Mouse (Mus musculus): ENCODE results near the gene Gm3776.
"Not testable (repeated sequence)": the region's sequence is repeated elsewhere in the genome, so short reads cannot be mapped to it uniquely, and the experiment has no call there.

Gm3776 gene

GRCm38 (mm10) chr9:78256914-78257313 is at the start of gene Gm3776:
Gene Gm3776 (plus strand): TSS chr9:78257129.
- not testable (repeated sequence) for DNase-seq (ENCODE audit: extremely low spot score, low read depth, low spot score)

GRCm38 (mm10) chr9:78208956-78209355 is 48.0 kb upstream of the Gm3776 start:
- DNase-seq (ENCODE audit: extremely low spot score, low read depth, low spot score), result no peak

- no peak for DNase-seq (ENCODE audit: extremely low spot score, low read depth, low spot score)
Observed at GRCm38 (mm10) chr9:78210079-78210478, 46.9 kb upstream of the Gm3776 start.

DNA sequence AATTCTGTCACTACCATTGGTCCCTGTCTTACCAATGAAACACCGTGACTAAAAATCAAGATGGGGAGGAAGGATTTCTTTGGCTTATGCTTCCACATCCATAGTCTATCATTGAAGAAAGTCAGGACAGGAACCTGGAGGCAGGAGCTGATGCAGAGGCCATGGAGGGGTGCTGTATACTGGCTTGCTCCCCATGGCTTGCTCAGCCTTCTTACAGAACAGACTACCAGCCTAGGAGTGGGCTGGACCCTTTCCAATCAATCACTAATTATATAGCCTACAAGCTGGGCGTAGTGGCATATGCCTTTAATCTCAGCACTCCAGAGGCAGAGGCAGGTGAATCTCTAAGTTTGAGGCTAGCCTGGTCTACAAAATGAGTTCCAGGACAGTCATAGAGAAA is 46.1 kb upstream of the Gm3776 start:
- no peak for DNase-seq (ENCODE audit: extremely low spot score, low read depth, low spot score)

GRCm38 (mm10) chr9:78211521-78211920 is 45.4 kb upstream of the Gm3776 start:
- no peak for DNase-seq (ENCODE audit: extremely low spot score, low read depth, low spot score)

DNA sequence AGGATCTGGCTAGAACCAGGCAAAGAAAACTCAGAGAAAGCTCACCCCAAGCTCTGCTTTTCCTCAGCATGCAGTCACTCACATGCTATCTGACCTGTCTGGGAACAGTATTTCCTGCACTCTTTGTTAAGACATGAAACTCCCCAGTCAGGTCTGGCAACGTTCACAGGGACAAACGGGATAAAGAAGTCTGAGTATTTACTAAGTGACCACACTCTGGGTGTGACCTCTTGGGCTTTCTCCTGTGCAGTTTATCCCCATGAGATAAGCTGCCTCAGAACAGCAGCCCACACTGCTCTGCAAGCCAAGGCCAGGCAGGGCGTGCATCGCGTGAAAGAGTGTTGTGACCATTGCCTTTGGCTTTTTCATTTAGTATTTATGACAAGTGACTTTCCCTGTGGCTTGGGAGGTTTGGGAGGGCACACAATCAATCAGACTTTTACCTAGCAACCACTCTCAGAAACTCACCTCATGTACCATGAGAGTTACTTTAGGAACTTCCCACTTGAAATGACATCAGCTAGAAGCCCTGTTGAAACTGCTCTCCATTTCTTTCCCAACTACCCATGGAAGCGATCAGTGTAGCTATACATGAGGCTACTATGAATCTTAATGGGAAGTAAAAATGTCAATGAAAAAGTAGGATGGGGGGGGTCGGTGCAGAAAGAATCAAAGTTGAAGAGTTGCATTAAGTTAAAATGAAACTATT is 44.4 kb upstream of the Gm3776 start:
- DNase-seq (ENCODE audit: extremely low spot score, low read depth, low spot score), result no peak

- no peak for DNase-seq (ENCODE audit: extremely low spot score, low read depth, low spot score)
Observed at GRCm38 (mm10) chr9:78217074-78217473, 39.9 kb upstream of the Gm3776 start.

- no peak for DNase-seq (ENCODE audit: extremely low spot score, low read depth, low spot score)
Observed at GRCm38 (mm10) chr9:78222616-78223015, 34.3 kb upstream of the Gm3776 start.

GRCm38 (mm10) chr9:78223221-78223902 is 33.6 kb upstream of the Gm3776 start:
- no peak for DNase-seq (ENCODE audit: extremely low spot score, low read depth, low spot score)

- DNase-seq (ENCODE audit: extremely low spot score, low read depth, low spot score), result no peak
Observed at GRCm38 (mm10) chr9:78224418-78224817, 32.5 kb upstream of the Gm3776 start.

GRCm38 (mm10) chr9:78225304-78225703 is 31.6 kb upstream of the Gm3776 start:
- DNase-seq (ENCODE audit: extremely low spot score, low read depth, low spot score), result no peak

DNA sequence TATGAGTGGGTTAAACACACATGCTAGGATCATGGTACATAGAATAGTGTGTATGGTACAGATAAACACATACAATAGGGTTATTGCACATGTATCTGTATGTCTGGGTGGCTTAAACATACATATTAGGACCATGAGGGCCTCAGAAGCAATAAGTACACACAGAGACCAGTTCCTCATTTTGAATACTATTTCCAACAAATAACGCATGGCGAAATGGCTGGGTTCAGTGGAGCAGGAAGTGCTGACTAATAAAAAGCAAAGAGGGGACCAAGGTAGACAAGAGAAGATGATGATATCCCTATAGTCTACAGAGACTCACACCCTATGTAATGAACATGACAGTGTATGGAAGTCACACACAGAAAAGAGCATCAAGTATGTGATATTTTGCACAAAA is 28.8 kb upstream of the Gm3776 start:
- no peak for DNase-seq (ENCODE audit: extremely low spot score, low read depth, low spot score)

DNA sequence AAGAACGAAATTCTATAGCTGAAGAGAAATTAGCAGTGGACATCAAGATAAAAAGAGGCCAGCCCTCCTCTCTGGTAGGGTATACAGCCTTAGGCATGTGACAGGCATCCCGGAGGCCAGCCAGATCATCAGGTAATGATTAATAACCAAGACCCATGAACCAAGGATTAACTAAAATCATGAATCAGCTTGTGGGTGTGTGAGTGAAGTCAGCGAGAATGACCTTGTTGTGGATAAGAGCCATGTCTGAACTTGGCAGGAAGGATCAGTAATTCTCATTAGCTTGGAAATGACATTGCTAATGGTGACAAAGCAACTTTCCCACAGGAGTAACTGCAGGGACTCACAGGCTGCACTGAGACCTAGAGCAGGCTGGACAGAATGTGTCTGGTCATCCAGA is 27.3 kb upstream of the Gm3776 start:
- not testable (repeated sequence) for DNase-seq (ENCODE audit: extremely low spot score, low read depth, low spot score)

- DNase-seq (ENCODE audit: extremely low spot score, low read depth, low spot score), result not testable (repeated sequence)
Observed at GRCm38 (mm10) chr9:78230461-78230860, 26.5 kb upstream of the Gm3776 start, which contains the start of gene Gsta1. Gene Gsta1 (plus strand): TSS chr9:78230656.

DNA sequence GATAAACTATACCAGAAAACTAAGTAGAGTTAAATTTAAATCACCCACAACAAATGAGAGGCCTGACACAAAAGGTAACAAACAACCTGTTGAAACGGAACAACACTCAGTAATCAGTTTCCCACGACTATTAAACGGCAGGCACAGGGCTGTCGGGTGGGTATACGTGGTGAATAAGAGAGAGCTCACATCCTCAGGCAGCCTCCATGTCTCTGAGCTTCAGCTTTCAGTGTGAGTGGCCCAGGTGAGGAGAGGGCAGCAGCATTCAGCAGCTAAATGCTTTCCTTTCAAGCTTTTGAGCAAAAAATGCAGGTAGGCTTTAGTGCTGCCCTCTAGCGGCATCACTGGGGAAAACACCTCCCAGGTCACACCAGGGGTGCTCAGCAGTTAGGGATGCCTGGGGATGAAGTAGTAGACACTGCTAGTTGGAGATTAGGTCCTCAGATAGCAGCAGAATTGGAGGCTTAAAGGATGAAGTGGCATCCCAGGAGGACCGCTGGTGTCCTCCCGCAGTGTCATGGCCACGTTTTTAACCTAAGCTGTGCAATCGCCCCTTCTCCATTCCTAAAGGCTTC is 23.7 kb upstream of the Gm3776 start:
- DNase-seq (ENCODE audit: extremely low spot score, low read depth, low spot score), result not testable (repeated sequence)

DNA sequence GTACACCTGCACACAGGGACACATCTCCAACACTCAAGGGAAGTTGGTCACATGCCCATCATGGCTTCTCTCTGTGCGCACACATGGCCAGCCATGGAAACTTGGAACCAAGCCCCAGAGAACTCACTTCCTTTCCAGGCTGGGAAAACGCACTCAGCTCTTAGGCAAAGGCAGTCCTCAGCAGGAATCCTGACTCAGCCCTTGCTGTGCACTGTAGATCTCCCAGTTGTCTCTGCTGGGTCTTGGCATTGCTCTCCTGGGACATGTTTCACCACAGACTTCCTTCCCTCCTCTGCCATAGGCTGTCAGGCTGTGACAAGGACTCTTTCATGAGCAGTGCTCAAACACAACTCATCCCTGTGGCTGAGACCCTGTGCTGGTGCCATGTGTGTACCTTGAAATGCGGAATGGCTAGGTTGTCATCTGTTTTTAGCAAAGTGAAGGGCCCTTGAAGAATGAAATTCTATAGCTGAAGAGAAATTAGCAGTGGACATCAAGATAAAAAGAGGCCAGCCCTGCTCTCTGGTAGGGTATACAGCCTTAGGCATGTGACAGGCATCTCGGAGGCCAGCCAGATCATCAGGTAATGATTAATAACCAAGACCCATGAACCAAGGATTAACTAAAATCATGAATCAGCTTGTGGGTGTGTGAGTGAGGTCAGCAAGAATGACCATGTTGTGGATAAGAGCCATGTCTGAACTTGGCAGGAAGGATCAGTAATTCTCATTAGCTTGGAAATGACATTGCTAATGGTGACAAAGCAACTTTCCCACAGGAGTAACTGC is 1.1 kb upstream of the Gm3776 start:
- DNase-seq (ENCODE audit: extremely low spot score, low read depth, low spot score), result not testable (repeated sequence)

DNA sequence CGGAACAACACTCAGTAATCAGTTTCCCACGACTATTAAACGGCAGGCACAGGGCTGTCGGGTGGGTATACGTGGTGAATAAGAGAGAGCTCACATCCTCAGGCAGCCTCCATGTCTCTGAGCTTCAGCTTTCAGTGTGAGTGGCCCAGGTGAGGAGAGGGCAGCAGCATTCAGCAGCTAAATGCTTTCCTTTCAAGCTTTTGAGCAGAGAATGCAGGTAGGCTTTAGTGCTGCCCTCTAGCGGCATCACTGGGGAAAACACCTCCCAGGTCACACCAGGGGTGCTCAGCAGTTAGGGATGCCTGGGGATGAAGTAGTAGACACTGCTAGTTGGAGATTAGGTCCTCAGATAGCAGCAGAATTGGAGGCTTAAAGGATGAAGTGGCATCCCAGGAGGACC is 2.8 kb downstream of the Gm3776 start:
- not testable (repeated sequence) for DNase-seq (ENCODE audit: extremely low spot score, low read depth, low spot score)

DNA sequence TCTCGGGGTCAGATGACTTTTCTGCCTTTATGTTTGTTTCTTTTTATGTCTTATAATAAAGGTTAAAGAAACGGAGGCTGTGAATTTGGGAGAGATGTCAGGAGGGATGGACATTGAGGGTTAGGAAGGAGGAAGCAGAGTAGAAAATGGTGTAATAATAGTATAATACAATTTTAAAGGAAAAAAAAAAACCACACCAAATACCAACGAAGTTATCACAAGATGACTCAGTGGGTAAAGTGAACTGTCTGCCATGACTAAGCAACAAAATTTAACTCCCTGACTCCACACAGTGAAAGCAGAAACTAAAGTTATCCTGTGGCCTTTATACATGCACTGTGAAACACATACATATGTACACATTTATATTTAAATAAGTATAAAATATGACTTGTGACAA is 14.0 kb downstream of the Gm3776 start:
- DNase-seq (ENCODE audit: extremely low spot score, low read depth, low spot score), result not testable (repeated sequence)

DNA sequence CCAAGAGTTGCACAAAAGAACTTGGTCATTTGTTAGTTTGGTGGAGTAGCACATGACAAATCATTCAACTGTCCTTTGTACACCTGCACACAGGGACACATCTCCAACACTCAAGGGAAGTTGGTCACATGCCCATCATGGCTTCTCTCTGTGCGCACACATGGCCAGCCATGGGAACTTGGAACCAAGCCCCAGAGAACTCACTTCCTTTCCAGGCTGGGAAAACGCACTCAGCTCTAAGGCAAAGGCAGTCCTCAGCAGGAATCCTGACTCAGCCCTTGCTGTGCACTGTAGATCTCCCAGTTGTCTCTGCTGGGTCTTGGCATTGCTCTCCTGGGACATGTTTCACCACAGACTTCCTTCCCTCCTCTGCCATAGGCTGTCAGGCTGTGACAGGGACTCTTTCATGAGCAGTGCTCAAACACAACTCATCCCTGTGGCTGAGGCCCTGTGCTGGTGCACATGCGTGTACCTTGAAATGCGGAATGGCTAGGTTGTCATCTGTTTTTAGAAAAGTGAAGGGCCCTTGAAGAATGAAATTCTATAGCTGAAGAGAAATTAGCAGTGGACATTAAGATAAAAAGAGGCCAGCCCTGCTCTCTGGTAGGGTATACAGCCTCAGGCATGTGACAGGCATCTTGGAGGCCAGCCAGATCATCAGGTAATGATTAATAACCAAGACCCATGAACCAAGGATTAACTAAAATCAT is 25.2 kb downstream of the Gm3776 start:
- not testable (repeated sequence) for DNase-seq (ENCODE audit: extremely low spot score, low read depth, low spot score)

DNA sequence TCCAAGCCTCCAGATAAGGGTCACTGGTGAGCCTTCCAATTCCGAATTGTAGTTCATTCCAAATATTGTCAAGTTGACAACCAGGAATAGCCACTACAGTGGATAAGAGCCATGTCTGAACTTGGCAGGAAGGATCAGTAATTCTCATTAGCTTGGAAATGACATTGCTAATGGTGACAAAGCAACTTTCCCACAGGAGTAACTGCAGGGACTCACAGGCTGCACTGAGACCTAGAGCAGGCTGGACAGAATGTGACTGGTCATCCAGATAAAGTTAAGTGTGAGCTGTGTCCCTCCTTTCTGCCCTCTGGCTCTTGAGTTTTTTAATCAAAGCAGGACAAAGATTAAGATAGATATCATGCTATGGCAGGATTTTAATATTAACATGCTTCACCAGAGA is 32.1 kb downstream of the Gm3776 start:
- not testable (repeated sequence) for DNase-seq (ENCODE audit: extremely low spot score, low read depth, low spot score)

GRCm38 (mm10) chr9:78289723-78290122 is 32.8 kb downstream of the Gm3776 start, which contains the start of gene Gm10639:
Gene Gm10639 (plus strand): TSS chr9:78289923.
- not testable (repeated sequence) for DNase-seq (ENCODE audit: extremely low spot score, low read depth, low spot score)
